Mouse (Mus musculus): ENCODE data around the gene Prc1.

DNA sequence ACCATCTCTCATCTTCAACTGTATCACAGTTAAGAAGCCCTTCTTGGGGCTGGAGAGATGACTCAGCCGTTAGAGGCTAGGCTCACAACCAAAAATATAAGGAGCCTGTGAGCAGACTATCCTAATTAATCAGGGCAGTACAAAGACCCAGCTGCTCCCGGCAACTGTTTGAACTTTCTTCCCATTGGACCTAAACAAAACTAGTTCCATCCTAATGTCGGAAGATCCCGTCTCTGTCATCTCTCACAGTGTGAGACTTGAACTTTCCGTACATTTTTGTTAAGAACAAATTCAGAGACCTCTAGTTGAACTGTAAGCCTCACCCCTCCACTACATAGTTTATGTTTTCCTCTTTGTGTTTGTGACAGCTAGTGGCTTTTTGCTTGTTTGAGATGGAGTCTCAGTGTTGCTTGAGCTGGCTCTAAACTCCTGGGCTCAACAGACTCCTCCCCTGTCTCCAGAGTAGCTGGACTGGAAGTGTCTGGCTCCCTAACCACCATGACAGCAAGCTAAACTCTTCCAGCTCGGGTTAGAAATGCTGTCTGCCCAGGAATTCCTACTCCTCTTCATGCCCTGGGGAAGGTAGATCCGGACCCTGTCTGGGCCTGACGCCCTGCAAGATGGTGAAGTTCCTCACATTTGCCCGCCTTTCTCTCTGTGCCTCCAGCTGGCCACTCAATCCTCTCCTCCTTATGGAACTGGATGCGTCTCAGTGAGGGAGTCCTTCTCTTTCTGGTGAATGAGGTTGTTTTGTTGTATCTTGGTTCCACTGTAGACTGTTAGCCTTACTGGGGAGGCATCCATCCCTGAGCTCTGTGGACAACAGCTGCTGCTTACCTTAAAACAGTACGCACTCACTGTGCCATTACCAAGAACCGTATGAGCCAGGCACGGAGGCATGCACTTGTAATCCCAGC, 53.7 kb downstream of the Prc1 start:
- TF ChIP-seq CTCF (IDR thresholded peaks at IDR 0.05; ENCODE audit: extremely low read depth, insufficient read depth, insufficient read length, insufficient replicate concordance): no peak
- no peak for TF ChIP-seq POLR2A (IDR thresholded peaks at IDR 0.05; ENCODE audit: low read depth, low read length)
